Mouse (Mus musculus) liver, adult 2 months (tissue): ENCODE data around the gene Tanc1.

Source experiments
- CTCF ChIP-seq: fragments of 200-500 bp; IDR thresholded peaks from 2 replicates; pipeline ENCODE4 v1.5.1; 2011; ENCODE audit warnings: low read depth, low read length, control low read depth
- POLR2A ChIP-seq: fragments of 200-500 bp; IDR thresholded peaks from 2 replicates; pipeline ENCODE4 v1.6.1; 2011; ENCODE audit warnings: low read length, control low read depth; ENCODE audit not compliant: insufficient read depth; ENCODE audit errors: extremely low read depth

- no peak for TF ChIP-seq CTCF
- no peak for TF ChIP-seq POLR2A
Measured at GRCm38 (mm10) chr2:59767893-59768292, 156.1 kb downstream of the Tanc1 start.
